Mouse (Mus musculus) embryo, embryonic 10.5 days (tissue): ENCODE data around the gene Rhbg.
"Not testable (repeated sequence)": the region's sequence is repeated elsewhere in the genome, so short reads cannot be mapped to it uniquely, and the experiment has no call there.

ENCODE experiments used
- DNase-seq: peaks from one replicate; pipeline ENCODE4 v3.0.0-alpha.2; 2015; ENCODE audit warnings: low spot score

Rhbg gene

GRCm38 (mm10) chr3:88254268-88254926 is at the start of gene Rhbg:
Rhbg (minus strand) TSS chr3:88254709.
- DNase-seq = no peak

- DNase-seq = no peak
These were observed 44.7 kb upstream of the Rhbg start for GRCm38 (mm10) chr3:88299172-88299571.

DNA sequence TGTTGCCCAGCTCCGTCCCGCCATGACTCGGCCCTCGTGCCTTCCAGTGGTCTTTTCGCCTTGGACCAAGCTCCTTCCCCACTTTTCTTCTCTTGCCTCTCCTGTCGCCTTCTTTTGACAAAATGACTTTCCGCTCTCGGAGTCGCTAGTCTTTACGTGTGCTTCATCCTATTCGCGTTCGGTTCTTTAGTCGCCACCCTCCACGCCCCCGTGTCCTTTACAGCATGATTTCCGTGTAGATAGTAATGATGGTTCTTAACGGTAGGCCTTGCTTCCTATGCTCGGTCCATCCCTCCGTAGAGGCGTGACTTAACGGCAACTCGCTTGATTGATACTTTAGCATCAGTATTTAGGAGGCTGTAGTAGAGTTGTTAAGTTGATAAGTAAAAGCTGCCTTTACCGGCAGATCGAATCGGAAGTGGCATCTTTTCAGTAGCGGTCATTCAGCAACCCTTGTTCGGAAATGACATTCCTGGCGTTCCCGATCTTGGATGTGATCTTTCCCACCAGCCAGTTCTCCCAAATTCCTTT is 42.9 kb upstream of the Rhbg start:
- DNase-seq = peak; percentile 53

DNA sequence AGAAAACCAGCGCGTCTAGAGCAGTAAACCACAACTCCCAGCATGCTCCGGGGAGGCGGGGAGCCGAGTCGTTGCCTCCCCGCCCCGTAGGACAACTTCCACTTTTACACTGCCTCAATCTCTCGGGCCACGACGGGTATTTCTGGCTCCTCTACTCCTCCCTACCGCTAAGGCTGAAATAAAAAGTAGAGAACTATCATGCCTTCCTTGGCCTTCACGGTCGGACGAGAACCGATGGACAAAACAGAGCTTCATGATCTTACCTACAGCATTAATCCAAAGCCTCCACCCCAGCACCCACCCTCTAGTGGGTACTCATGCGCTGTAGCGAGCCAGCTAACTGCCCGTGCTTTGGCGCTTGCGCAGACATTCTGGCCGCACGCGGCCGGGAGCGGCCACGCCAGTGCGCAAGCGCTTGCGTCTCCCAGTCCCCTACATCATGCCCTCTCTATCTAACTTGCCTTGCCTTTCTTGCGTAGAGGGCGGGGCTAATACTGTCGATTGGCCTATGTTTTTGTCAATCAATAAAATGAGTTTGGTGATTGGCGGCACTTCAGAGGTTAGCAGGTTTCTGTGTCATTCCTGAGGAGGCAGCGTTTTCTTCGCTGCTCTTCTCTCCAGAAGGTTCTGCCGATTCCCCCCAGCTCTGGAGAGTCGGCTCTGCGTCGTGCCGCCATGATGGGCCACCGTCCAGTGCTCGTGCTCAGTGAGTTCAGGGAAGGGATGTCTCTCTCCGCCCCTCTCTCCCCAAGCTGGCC is 42.2 kb upstream of the Rhbg start, which contains the start of the genes Tsacc and Cct3:
Gene Tsacc, minus strand, starts transcription at position 439 of the 758 bp plus-strand sequence.
Gene Cct3, plus strand, starts transcription at position 556 of the 758 bp plus-strand sequence.
- DNase-seq = peak; percentile 99

- no peak for DNase-seq
These were observed 41.6 kb upstream of the Rhbg start for GRCm38 (mm10) chr3:88296110-88296560.

- not testable (repeated sequence) for DNase-seq
These were observed 40.8 kb upstream of the Rhbg start for GRCm38 (mm10) chr3:88295272-88295671.

DNA sequence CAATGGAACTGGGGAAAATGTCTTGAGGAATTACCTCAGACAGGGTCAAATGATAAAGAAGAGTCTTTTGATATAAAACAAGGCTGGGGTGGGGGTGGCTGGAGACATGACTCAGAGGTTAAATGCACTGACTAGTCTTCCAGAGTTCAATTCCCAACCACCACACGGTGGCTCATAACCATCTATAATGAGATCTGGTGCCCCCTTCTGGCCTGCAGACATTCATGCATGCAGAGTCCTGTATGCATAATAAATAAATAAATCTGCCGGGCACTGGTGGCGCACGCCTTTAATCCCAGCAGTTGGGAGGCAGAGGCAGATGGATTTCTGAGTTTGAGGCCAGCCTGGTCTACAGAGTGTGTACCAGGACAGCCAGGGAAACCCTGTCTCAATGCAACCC is 37.5 kb upstream of the Rhbg start:
- peak; percentile 49 for DNase-seq

DNA sequence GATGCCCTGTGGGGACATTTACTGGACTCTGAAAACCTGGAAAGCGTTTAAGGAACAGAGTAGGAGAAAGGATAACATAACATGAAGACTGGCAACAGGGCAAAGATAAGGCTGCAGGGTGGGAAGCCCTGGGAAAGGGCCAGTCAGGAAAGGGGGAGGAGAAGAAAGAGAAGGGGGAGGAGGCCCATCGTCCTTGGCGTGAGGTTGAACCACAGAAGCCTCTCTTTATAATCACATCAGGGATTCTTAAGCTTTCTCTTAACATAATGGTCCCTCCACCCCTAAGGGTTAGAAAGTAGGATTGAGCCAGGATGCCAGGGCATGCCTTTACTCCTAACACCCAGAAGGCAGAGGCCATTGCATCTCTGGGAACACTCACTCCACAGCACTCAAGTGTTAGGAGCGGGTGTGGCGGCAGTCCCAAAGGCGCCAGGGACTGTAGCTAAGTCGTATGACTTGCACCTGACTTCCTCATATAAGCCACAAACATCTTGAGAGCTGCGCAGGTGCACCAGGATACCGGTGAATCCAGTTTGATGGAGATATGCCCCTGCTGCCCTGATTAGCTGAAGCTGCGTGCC is 33.7 kb upstream of the Rhbg start:
- DNase-seq = not testable (repeated sequence)

- DNase-seq = no peak
These were observed 32.6 kb upstream of the Rhbg start, which contains the start of gene Gm38392 for GRCm38 (mm10) chr3:88287110-88287509. Gm38392 (minus strand) TSS chr3:88287210.

- not testable (repeated sequence) for DNase-seq
These were observed 31.0 kb upstream of the Rhbg start for GRCm38 (mm10) chr3:88285565-88285895.

DNA sequence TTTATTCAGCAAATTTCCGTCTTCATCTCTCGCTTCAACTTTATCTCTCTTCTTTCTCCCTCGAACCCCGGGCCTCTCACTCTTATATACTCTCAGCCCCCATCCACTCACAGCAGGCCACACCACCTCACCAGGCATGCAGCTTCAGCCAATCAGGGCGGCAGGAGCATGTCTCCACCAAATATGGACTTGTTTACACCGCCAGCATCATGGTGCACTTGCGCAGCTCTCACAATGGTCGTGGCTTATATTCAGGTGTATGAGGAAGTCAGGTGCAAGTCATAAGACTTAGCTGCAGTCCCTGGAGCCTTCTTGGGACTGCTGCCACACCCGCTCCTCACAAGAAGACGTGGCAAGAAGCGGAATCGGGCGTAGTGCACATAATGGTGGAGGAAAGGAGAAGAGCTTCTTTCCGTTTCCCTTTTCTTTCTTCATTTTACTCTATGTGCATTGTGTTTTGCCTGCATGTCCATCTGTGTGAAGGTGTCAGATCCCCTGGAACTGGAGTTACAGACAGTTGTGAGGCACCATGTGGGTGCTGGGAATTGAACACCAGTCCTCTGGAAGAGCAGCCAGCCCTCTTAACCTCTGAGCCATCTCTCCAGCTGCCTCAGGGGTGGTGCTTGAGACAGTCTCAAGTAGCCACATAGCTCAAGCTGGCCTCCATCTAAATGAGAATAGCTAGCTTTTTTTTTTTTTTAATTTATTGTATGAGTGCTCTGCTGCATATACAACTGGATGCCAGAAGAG is 30.5 kb upstream of the Rhbg start:
- not testable (repeated sequence) for DNase-seq

- DNase-seq = not testable (repeated sequence)
These were observed 26.8 kb upstream of the Rhbg start for GRCm38 (mm10) chr3:88281141-88281916.

DNA sequence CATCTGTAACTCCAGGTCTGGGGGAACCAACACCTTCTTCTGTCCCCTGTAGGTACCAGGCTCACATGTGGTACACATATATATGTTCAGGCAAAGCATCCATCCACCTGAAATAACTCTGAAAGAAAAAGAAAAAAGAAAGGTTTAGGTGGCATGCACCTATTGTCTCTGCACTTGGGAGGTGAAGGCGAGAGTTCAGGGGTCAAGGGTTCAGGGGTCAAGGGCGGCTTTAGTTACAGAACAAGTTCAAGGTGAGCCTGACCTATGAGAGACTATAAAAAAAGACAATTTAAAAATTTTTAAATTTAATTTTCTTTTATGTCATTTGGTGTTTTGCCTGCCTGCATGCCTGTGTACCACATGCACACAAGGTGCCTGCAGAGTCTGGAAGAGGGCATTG is 25.5 kb upstream of the Rhbg start:
- no peak for DNase-seq

DNA sequence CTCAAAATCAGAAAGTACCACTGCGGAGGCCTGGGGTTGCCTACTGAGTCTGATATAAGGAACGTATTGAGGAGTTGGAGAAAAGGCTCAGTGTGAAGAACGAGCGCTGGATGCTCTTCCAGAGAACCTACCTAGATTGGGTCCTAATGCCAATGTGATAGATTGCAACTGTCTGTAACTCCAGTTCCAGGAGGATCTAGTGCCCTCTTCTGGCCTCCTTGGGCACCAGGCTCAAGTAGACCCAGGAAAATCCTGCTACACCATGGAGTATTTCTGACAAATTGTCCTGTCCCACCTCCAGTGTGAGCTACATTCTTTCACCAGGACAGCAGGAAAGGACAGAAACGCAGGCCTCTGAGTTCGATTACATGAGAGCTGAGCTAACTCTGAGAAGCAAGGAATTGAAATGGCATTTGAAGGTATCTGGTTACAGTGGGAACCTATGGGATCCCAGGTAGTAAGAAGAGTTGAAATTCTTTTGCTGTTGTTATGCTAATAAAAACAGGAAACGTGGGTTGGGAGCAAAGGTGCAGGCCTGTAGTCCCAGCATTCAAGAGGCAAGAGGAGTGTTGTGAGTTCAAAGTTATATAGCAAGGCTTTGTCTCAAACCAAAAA is 22.1 kb upstream of the Rhbg start:
- peak; percentile 52 for DNase-seq

- DNase-seq = no peak
These were observed 21.6 kb upstream of the Rhbg start for GRCm38 (mm10) chr3:88276121-88276520.

GRCm38 (mm10) chr3:88274002-88274401 is 19.5 kb upstream of the Rhbg start:
- no peak for DNase-seq

- no peak for DNase-seq
These were observed 17.4 kb upstream of the Rhbg start for GRCm38 (mm10) chr3:88271859-88272258.

- not testable (repeated sequence) for DNase-seq
These were observed 16.8 kb upstream of the Rhbg start for GRCm38 (mm10) chr3:88271298-88271697.

- no peak for DNase-seq
These were observed 14.5 kb upstream of the Rhbg start for GRCm38 (mm10) chr3:88268991-88269390.

DNA sequence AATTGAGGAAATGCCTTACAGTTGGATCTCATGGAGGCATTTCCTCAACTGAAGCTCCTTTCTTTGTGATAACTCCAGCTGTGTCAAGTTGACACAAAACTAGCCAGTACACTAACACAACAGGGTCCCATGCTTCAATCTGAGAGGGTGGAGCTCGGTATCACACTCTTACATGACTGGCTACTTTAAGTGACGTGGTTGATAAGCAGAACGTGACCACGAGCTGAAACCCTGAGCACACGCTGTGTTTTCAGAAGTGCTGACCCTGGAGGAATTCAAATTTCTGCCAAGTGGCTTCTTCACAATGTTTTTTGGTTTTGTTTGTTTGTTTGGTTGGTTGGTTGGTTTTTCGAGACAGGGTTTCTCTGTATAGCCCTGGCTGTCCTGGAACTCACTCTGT is 13.5 kb upstream of the Rhbg start:
- not testable (repeated sequence) for DNase-seq

GRCm38 (mm10) chr3:88262346-88262745 is 7.8 kb upstream of the Rhbg start:
- no peak for DNase-seq
